Mouse (Mus musculus) lung, adult 18-20 months (tissue): ENCODE results near the gene Mrtfa.
A peak's percentile ranks its signal among the peaks of the same experiment; 100 is the strongest.

ENCODE experiments used
- DNase-seq, 2 experiments: peaks; one replicate each; pipeline ENCODE4 v3.0.0; 2022; ENCODE audit warnings: mixed read lengths in 2 of 2

Gene Mrtfa

DNA sequence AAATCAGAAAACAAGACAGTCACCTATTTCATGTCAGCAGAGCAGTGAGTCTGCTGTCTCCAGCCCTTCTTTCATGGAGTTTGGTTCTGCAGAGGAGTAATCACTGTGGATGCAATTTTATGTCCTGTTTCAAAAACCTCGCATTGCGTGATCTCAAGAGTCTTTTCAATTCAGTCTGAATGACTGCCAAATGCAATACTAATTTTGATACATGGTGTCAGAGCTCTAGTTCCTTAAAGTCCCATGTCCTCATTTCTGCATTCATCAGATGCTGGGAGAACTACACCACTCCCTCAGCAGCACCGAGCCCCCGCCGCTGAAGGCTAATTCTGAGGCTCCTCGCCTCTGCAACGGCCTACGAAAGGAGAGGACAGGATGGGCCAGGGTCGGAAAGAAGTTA lies 166.7 kb downstream of the Mrtfa start:
- DNase-seq, result no peak

- DNase-seq, result no peak
Measured at GRCm38 (mm10) chr15:81022437-81022836, 168.1 kb downstream of the Mrtfa start.

- DNase-seq, result peak; percentile 41 to 51
Measured at GRCm38 (mm10) chr15:81021377-81021776, 169.2 kb downstream of the Mrtfa start.

- DNase-seq, result no peak
Measured at GRCm38 (mm10) chr15:81017308-81017707, 173.2 kb downstream of the Mrtfa start.

DNA sequence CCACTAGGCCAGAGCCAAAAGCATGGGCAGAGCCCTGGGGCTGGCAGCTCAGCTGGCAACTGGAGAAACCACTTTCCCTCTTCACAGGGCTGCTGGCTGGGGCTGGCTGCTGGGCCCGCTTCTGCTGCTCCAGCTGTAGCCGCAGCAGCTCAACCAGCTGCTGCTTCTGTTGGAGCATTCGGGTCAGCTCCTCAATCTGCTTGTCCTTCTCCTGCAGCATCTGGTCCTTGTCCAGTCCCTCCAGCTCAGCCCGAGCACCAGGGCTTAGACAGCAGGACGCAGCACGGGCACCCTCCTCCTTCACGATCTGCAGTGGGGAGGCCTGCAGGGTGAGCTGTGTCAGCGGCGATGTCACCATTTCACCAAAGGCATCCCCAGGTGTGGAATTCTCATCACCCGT lies 174.1 kb downstream of the Mrtfa start:
- no peak for DNase-seq

GRCm38 (mm10) chr15:81015068-81015744 lies 175.4 kb downstream of the Mrtfa start:
- no peak for DNase-seq

DNA sequence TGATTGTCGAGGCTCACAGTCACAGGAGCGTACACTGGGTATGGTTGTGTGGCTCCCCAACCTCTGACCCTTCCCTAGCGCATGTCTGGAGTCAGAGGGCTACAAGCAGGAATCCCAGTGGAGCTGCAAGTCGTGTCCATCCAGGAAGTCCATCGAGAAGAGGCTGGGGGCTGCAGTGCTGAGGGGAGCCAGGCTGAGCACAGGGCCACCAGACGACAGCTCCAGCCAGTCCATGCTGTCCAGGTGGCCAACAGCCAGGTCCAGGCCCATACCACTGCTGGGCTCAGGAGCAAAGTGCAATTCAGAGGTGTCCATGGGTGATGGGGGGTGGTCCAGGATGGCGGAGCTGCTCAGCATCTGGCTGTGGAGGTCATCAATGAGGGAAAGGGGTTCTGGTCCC lies 177.4 kb downstream of the Mrtfa start:
- DNase-seq, result no peak

DNA sequence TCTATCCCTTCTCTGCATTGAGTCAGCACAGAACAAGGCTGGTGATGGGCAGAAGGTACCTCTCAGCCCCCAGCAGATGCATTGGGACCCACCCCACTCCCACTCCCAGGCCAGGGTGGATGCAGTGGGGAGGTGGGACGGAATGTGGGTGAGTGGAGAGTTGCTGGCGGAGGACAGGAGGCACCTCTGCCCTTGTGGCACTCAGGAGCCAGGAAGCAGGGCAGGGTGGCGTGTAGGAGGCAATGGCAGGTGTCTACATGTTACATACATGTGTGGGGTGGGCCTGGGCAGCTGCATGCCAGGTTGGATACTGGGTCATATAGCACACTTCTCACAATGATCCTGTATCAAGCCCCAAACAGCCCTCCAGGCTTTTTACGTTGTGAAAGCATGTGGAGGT lies 178.2 kb downstream of the Mrtfa start:
- DNase-seq, result no peak

GRCm38 (mm10) chr15:81011523-81011922 lies 179.0 kb downstream of the Mrtfa start:
- DNase-seq, result no peak

- DNase-seq, result no peak
Measured at GRCm38 (mm10) chr15:81010114-81010513, 180.4 kb downstream of the Mrtfa start.

DNA sequence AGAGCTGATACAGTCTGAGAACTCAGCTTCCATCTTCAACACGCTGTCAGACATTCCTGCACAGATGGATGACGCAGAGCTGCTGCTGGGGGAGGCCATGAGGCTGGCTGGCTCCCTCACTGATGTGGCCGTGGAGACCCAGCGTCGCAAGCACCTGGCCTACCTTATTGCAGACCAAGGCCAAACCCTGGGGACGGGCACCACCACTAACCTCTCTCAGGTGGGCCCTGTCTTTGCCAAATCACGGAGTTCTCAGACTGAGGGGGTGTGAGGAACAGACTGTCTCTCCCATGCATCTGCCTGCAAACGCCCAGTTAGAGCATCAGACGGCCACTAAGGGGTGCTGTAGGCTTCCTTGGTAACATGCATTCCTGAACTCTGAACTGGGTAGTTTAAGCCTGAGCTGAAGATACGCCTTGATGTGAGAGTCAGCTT lies 181.9 kb downstream of the Mrtfa start:
- no peak for DNase-seq

DNA sequence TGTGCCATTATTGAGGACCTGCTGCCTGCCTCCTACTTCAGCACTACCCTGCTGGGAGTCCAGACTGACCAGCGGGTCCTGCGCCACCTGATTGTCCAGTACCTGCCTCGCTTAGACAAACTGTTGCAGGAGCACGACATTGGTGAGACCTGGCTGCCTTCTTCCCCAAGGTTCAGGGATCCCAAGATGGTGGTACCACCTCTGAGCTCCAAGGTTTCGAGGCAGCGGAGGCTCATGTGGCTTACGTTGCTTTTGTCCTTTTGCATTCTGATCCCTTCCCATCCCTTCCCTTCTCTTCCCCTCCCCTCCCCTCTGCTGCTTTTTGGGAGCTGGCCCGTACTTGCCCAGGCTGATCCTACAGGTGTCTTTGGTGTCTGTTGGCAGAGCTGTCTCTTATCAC lies 182.7 kb downstream of the Mrtfa start:
- no peak for DNase-seq

- DNase-seq, result no peak
Measured at GRCm38 (mm10) chr15:81007339-81007738, 183.2 kb downstream of the Mrtfa start.

DNA sequence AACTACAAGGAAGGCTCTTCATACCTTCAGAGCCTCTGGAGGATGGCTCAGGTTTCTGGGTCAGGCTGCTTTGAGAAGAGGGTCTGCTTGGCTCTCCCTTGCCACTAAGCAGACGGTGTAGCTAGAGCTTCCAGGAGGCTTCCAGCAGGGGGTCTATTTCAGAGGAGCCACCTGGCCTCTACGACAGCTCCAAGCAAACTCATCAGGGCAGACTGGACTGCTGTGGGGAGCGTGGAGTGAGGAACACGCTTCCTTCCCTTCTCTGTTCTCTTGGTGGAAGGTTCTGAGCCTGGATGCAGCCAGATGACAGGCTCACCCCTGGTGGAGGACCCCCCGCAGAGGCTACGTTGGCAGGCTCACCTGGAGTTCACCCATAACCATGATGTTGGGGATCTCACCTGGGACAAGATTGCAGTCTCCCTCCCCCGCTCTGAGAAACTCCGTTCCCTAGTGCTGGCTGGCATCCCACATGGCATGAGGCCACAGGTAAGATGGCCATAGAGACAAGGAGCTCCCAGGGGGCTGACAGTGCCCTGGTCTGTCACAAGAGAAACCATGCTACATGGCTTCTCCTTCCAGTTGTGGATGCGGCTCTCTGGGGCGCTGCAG lies 184.3 kb downstream of the Mrtfa start:
- no peak for DNase-seq

- no peak for DNase-seq
Measured at GRCm38 (mm10) chr15:81000419-81001138, 190.0 kb downstream of the Mrtfa start.

DNA sequence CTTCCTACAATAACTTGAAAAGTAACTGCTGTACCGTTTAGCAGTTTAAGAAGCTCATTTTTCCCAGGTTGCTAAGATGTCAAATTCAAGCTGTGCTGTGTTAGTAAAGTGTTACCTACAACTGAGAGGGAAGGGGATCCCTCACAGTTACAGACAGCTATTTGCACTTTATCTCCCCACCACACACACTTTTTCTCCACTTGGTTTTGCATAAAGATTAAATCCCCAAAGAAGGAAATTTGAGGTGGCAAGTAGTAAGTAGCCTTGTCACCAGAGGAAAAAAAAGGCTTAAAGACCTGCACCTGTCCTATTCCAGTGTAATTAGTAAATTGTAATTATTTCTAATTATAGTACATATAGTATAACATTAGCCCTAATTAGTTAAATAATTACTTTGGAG lies 193.5 kb downstream of the Mrtfa start:
- DNase-seq, result no peak

GRCm38 (mm10) chr15:80996090-80996835 lies 194.3 kb downstream of the Mrtfa start:
- DNase-seq, result no peak

DNA sequence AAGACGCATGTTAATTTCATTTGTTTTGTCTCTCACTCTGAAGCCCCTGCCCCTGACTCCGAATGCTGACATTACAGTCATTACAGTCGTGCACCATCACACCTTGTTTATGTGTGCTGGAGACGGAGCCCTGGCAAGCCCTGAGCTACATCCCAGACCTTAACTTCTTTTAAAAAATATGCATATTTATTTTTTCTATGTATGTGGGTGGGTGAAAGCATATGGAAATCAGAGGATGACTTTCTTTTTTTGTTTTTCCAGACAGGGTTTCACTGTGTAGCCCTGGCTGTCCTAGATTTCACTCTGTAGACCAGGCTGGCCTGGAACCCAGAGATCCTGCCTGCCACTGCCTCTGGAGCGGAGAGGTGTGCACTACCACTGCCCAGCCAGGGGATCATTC lies 195.6 kb downstream of the Mrtfa start:
- no peak for DNase-seq

DNA sequence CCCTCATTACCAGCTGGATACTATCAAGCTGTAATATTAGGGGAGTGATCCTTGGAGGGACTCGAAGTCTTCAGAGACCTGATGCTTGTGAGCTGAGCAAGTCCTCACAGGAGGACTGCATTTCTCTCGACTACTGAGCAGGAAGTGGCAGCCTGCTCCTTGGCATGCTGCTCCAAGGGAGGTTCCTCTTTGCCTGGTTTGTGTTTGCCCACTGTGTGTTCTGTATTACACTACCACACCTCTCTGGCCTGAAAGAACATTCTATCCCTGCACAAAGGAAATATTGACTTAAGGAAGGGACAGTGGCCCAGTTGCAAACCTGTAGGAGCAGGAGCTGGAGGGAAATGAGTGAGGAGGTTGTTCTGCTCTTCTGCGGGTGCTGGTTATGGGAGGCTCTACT lies 200.8 kb downstream of the Mrtfa start:
- DNase-seq, result peak; percentile 78 to 89

GRCm38 (mm10) chr15:80988331-80988730 lies 202.2 kb downstream of the Mrtfa start:
- DNase-seq, result no peak

GRCm38 (mm10) chr15:80983264-80983663 lies 207.3 kb downstream of the Mrtfa start:
- no peak for DNase-seq

DNA sequence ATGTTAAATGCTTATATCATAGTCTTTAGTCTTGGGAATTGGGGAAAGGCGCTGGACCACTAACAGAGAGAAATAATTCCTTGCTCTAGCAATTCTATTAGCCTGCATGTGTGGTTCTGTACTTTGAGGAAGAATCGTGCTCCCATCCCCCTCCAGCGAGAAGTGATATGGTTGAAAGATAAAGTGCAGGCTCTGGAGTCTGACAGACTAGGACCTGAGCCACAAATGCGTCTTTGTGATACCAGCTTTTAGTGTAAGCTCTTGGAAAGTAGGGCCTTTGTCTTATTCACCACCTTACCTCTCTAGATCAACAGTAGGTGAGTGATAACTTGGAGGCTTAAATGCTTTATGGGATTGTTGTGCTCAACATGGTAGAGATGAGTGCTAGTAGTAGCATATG lies 209.4 kb downstream of the Mrtfa start:
- no peak for DNase-seq

- DNase-seq, result no peak
Measured at GRCm38 (mm10) chr15:80979611-80980010, 210.9 kb downstream of the Mrtfa start.
